Mouse (Mus musculus) 3134 (cell line): ENCODE data around the gene Lrrc8c.

Experiments
- DNase-seq: peaks from one replicate; pipeline ENCODE4 v3.0.0-alpha.2; 2011; ENCODE audit warnings: low spot score; ENCODE audit not compliant: insufficient read length; ENCODE audit errors: extremely low read depth

The Lrrc8c gene

DNA sequence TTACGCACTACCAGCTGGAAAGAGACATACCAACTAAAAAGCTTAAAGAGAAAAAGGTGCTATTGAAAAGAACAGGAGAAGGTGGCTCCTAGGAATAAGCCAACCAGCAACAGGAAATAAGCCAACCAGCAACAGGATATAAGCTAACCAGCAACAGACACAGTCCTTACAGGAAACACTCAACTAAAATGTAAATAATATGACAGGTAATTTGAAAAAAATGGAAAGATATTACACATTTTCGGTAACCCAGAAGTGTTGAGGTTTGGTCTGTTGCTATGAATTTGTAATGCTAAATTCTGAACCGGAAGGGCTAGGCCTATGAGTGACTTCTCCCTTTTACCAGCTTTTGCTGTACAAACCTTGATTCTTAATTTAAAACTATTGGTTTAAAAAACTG lies 69.9 kb downstream of the Lrrc8c start:
- no peak for DNase-seq

DNA sequence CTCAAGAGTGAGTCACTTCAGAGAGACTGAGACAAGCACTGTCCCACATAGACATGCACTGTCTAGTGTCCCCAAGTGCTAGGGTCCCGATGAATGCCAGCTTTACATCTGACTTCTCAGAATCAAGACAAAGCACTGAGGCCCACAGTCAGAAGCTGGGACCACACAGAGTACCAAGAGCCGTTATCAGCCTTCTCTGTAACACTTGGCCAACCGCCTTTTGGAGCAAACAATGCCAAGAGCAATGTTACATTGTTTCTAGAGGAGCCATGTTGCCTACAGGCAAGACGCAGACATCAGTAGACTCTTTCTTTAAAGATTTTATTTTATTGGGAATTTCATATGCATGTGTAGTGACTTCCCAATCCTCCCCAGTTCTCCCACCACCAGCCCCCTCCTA lies 73.2 kb downstream of the Lrrc8c start:
- no peak for DNase-seq

DNA sequence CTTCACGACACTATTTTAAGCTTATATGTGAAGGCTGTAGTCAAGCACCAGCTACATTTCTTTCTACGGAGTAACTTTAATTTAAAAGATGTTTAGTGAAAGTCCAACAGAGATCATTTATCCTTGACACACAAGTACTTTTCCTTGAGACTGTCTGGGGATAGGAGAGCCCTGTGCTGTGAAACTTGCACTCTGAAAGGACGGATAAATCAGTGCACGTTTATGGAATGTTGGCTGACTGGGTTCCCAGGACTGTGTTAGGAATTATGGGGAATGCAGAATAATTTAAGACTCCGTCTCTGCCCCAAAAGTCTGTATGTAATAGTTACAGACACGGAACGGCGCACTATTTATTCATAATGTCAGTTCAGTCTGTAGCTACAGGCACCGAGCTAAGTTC lies 74.4 kb downstream of the Lrrc8c start:
- no peak for DNase-seq

DNA sequence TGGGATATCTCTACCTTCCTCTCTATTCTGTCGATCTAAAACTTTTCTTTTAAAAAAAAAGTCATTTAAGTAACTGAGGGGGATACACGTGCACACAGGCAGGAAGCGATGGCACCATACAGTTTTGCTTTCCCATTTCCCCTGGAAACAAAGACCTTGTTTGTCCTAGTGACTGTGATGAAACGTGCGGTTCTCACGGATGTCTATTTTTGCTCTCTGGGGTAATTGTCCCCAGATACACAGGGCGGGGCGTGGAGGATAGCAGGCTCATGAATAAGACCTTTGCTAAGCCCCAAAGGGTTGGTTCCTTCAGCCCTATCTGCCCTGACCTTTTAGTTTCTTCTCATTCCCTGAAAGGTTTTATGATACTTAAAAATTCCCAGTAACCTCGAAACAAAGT lies 79.7 kb downstream of the Lrrc8c start:
- no peak for DNase-seq

DNA sequence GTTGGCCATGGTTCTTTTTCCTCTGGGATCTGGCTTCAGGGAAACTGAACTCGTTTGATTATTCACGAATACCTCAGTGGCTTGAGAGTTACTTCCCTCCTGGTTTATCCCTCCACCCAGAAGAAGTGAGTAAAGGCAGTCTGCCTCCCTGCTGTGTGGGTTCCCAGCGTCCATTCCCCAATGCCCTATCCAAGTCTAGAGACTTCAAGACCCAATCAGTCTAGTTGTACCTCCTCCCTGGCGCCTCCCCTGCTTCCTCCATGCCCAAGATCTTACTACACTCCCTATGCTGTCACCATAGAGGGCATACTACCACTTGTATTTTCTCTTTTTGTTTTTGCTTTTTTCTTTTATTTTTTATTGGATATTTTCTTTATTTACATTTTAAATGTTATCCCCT lies 80.1 kb downstream of the Lrrc8c start:
- DNase-seq = no peak

DNA sequence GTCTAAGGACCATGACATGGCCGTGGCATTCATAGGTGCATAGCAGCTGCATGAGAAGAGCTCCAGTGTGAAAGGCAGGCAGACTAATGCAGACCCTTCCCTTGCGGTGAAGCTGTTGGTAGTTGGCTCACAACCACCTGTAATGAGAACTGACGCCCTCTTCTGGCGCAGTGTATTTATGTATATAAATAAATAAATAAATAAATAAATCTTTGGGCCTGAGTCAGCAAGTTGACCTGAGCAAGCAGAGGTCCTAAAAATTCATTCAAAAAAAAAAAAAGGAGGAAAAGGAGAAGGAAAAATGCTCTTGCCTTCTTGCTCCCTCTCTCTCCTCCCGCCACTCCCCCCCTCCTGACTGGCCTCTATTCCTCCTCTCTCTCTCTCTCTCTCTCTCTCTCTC lies 81.8 kb downstream of the Lrrc8c start:
- no peak for DNase-seq

DNA sequence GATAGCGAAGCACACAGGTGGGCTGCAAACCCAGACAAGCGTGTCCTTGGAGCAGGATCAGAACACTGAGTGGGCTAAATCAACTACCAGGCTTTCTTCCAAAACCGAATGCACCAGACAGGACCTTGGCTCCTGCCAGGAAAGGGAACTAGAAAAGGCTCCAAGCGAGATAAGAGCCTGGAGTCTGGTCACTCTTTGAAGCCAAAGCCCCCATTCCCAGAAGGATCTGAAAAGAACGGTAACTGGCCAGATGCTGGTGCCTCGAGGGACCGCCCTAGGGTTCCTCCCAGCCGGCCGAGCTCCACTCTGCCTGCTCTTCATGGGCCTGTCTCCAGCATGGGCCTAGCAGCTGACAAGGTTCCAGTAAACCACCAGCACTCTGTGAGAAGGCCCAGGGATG lies 83.4 kb downstream of the Lrrc8c start:
- no peak for DNase-seq

DNA sequence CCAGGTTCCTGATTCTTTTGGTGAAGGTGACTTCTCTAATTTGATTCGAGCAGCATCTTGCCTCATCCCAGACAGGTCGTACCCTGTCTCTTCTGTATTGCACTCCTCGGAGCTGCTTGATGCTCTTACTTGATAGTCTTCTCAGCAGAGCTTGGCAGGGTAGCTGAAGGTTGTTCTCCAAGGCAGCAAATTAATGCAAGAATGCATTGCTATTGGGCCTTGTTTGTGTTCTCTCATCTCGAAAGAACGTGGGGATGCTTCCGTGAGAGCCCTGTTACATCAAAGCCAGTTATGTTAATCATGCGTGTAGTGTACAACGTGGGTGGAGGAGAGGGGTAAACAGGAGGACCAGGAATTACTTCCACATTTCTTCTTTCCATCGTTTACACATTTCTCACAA lies 86.5 kb downstream of the Lrrc8c start:
- DNase-seq = no peak

DNA sequence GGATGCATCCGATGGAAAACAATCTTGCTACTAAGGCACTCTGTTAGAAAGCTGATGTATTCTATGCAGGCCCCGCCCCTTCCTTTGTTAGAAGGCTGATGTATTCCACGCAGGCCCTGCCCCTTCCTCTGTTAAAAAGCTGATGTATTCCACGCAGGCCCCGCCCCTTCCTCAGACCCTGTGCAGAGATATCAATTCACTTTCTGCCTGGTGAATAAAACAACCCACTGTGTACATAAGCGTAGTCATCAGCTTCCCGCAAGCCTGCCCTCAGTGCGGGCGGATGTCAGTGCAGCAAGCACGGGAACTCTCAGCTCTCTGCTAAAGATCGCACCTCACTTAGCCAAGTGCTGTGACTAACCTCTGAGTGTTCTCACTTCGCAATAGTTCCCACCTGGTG lies 90.5 kb downstream of the Lrrc8c start:
- no peak for DNase-seq

DNA sequence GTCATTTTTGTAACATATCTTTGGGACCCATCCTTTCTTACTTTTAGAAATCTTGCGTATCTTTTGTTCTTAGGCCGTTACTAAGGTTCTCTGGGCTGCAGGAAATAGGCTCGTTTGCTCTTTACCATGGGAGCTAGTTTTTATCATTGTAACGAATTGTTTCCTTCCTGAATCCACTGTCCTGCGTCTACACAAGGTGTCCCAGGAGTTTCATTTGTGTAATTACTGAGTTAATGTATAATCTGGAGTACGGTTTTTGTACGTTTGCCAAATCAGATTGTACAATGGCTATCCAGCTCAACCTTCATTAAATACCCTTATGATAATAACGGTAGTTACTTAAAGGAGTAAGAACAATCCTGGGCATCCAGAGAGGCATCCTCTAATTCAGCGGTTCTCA lies 93.8 kb downstream of the Lrrc8c start:
- DNase-seq = no peak

DNA sequence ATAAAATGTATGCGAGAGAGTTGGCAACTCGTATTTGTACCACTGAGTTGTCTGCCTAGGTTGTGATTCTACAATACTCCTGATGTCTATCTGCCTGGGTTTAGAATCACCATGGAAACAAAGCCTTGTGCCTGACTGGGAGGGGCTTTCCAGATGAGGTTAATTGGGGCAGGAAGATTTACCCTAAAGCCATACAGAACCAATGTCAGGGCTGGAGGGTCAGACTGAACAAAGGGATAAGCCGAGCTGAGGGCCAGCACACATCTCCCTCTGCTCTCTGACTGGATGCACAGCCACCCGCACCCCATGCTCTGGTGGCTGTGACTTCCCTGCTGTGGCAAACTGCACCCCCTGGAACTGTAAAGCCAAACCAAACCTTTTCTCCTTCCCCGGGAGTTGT lies 94.8 kb downstream of the Lrrc8c start:
- DNase-seq = no peak

DNA sequence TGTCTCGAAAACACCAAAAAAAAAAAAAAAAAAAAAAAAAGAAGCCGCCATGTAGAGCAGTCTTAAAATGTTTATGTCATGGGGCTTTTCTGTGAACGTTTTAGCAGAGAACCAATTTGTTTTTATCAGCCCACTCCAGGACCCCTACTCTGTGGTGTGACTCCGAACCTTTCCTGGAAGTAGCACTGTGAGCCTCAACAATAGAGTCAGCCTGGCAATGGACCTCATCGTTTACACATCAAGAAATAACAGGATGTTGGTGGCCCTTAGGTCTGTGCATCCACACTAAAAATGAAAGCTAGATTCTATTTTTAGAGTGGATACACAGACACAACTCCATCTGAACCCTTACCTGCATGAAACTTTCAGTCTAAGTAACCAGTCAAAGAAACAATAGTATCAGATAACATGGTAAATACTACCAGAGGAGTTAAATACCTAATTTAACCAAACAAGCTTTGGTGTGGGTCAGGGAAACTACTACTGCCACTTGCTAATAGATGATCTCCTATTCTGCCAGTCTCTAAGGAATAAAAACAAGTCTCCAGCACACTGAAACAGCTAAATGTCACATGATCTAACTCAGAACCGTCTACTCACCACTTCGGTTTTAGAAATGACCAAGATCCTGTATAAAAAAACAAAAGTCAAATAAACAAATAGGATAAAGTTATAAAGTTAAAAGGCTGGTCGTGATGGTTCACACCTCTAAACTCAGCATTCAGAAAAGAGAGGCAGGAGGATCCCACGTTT lies 95.7 kb downstream of the Lrrc8c start:
- DNase-seq = no peak

DNA sequence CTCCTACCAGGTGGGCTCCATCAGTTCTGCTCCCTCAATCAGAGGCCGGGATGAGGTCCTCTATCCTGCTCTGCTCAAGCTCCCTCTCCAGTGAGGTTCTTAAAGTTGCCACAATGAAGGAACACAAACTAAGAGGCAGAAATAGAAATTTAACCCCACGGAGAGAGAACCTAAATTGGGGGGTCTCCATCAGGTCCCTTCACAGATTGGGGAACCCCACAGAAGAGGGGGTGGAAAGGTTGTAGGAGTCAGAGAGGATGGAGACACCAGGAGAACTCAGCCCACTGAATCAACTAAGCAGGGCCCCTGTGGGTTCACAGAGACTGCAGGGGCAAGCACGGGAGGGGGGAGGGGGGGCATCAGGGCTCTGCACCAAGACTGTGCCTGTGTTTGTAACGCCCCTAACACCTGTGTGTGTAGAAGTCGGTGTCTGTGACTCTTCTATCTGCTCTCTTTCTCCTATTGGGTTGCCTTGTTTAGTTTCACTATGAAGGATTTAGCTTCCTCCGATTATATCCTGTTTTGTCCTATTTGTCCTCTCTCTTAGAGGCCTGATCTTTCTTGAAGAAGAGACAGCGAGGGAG lies 96.8 kb downstream of the Lrrc8c start:
- DNase-seq = no peak

DNA sequence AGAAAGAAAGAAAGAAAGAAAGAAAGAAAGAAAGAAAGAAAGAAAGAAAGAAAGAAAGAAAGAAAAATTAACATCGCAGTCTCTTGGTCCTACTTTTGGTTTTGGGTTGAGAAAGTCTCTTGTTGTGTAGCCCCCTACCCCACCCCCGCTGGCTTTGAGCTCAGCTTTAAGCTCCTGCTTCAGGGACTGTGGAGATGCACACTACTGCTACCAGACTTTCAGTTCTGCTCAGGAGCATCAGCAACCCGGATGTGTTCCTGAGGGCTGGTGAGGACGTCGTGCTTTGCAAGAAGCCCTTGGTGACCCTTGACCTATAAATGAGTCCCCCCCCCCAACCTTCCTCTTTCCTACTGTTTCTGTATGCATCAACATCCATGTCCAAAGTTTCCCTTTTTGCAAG lies 97.3 kb downstream of the Lrrc8c start:
- DNase-seq = no peak

DNA sequence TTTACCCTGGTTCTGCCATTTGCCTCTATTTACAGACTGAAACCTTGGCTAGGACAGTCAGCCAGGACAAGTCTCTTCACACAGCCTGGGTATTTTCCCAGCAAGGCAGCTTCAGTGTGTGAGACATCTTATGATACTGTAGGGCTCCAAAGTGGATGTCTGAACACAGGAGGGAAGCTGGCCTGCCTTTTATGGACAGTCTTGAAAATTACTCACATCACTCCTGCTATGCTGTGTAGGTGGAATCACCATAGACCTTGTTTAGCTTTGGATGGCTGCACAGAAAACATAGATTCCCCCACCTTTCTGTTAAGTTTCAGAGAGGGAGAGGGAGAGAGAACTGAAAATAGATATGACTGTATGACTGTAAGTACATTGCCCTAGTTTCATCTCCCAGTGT lies 99.3 kb downstream of the Lrrc8c start:
- no peak for DNase-seq

DNA sequence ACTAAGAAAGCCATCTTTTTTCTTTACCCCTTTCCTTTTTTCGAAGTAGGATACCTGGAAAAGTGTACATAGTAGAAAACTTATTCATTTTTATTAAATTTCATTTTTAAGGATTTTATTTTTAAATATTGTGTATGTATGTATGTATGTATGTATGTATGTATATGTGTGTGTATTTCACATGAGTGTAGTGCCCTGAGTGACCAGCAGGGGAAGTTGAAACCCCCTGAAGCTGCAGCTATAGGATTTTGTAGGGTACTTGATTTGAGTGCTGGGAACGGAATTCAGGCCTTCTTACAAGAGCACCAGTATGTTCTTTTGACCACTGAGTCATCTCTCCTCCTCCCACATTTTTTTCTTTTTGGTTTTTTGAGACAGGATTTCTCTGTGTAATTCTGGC lies 100.5 kb downstream of the Lrrc8c start:
- DNase-seq = no peak

DNA sequence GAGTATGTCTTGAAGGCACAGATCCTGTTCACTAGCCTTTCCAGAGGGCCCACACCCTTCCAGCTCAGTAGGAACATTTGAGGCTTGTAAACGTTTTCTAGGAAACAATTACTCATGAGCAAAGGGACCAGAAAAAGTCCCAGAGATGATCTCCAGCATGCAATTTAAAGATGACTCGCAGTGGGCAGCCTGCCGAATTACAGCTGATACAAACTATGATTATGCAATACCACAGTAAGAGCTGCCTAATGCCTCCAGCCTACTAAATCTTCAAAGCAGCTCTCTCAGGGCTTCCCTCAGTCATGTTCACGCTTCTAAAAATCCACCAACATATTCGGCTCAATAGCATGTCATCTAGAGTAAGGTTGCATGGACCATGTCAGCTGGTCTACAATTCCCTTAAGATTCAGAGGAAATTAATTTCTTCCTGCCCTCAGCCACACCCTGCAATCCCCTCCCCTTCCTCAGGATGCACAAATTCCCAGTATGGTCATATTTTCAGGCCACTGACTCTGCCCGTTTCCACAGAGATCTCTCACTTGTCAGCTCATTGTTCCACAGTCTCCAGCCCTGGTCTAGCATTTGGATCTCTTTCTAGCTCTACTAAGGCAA lies 101.4 kb downstream of the Lrrc8c start:
- no peak for DNase-seq

DNA sequence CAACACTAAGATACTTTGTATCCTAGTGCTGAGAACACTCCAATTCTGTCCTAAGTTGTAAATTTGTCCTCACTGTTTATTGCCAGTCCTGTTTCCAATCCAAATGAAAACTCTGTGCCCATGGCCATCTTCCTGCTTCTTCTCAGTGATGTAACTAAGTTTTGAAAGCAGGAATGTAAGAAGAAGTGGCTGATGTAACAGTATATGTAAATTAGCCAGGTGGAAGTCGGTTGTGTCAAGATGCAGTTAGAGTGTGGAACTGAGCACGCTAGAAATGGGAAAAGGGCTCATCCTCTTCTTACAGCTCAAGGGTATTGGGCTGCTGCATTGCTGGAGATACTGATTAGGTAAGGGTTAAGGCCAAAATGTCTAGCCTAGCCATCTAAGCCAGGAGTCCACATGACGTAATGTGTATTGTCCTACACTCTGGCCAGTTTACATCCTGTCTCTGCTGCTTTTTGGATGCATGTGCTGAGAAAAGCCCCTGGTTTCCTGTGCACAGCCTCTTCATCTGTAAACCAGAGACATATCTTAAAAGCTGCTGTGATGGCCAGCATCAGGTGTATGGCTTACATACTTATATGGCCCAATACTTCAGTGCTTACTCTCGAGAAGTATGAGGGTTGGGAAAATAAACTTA lies 104.0 kb downstream of the Lrrc8c start:
- DNase-seq = no peak

DNA sequence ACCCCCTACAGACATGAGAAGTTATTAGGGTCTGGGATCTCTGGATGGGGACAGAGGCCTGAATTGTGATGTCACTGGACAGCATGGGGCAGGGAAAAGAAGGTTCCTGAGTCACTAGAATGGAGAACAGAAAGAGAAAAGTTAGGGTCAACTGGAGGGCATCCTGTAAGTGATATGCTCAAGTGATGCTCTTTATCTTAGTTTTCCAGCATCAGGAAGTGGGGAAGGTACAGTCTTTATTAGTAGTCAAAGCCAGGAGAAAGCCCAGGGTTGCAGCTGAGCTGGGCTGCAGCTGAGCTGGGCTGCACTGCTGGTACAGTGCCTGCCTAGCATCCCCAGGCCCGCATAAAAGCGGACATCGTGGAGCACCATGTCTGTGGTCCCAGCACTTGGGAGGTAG lies 105.1 kb downstream of the Lrrc8c start:
- DNase-seq = no peak

DNA sequence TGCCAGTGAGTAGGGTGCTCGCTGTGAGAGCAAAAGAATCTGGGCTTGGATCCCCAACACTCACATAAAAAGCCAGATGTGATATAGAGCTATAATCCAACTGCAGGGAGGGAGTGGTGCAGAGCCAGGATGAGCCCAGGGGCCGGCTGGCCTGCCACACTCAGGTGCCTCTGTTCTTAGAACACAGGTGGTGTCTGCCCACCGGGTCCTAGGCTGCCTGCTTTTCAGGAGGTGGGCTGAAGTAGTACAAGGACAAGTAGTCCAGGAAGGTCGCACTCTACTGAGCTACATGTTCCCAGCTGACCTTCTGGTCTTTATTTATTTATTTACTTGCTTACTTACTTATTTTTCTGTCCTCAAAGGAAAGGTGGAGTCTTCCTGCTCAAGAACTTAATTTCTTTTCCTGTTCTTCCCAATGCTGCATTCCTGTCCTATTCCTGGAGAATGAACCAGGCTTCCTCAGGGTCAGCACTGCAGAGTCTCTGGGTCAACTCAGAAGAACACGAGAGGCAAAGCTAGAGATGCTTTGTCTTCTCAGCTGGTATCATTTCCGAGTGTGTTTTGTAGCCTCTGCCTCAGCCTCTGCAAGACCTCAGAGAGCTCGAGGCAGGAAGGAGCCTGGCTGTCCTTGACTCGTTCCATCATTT lies 106.4 kb downstream of the Lrrc8c start:
- no peak for DNase-seq

DNA sequence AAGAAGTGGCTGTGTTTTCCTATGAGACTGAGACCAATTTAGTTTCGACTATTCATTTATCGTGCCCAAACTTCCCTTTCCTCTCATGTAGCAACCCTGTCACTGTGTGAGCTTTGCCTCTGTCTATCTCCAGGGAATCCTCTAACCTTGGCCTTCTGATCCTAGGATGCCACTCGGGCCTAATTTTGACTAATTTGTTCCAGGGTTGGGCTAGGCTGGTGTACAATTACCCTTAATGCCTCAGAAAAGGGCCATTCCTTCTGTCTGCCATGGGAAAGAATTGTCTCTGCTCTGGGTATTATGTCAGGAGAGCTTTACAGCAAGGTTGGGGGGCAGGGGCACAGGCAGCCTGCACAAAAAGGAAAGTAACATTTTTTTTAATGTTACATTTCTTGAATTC lies 107.2 kb downstream of the Lrrc8c start:
- DNase-seq = no peak
